Mouse (Mus musculus): ENCODE results near the gene Gm20388.

GRCm38 (mm10) chr8:123912265-123912664, 4001.6 kb downstream of the Gm20388 start:
- no peak for TF ChIP-seq ZNF384 (IDR thresholded peaks at IDR 0.05; ENCODE audit: low read depth, low read length)
- no peak for TF ChIP-seq HCFC1 (IDR thresholded peaks at IDR 0.05; ENCODE audit: borderline replicate concordance, insufficient read depth, low read length)
